Comparison of ENCODE assay signal across 23 mouse cellular contexts in genomic region chr12:113157971-113158370, GRCm38 (mm10). TPM values are rescaled to one million over a fixed set of nuclear protein-coding genes. Genes with fewer than 3 reads are reported as not detected.
A peak's percentile ranks its signal among the peaks of the same experiment; 100 is the strongest.
DNase-seq lines count a peak whose midpoint lies in the region; ATAC-seq and TF ChIP-seq lines count a peak whose summit lies in the region.
"Had no signal": no experiment of that assay in that cellular context is flagged by ENCODE, and none has a peak within 500 bp of the region (broad histone marks: within the 10 kb centered on the region; RNA-seq: fewer than 3 reads in every experiment).

No protein-coding gene starts in this region.

- no peaks in the 10 kb centered on the region for H3K9me3 ChIP-seq in forebrain, embryonic 13.5 days (replicated peaks)
- no peaks in the 10 kb centered on the region for H3K9me3 ChIP-seq in forebrain, postnatal 0 days (ENCODE audit: low read length)
- no peaks in the 10 kb centered on the region for H3K9me3 ChIP-seq in kidney, embryonic 14.5 days (ENCODE audit: control insufficient read depth, low read length)
- no peaks in the 10 kb centered on the region for H3K9me3 ChIP-seq in neural tube, embryonic 15.5 days (replicated peaks)
- H3K9me3 ChIP-seq: heart, embryonic 12.5 days; hindbrain, embryonic 10.5 days; limb, embryonic 13.5 days; midbrain, embryonic 15.5 days; neural tube, embryonic 12.5 days had no signal

- ATAC-seq in forebrain, embryonic 13.5 days, result no peak
- no peak for ATAC-seq in forebrain, postnatal 0 days
- no peak for ATAC-seq in kidney, embryonic 14.5 days (ENCODE audit: low FRiP score, low TSS enrichment)
- ATAC-seq in neural tube, embryonic 15.5 days (ENCODE audit: low FRiP score), result no peak
- ATAC-seq: hindbrain, postnatal 0 days; intestine, embryonic 16.5 days; midbrain, embryonic 15.5 days had no signal

- no peak overlapping the region for H3K9ac ChIP-seq in forebrain, embryonic 13.5 days
- H3K9ac ChIP-seq in forebrain, postnatal 0 days, result no peak overlapping the region
- H3K9ac ChIP-seq in kidney, embryonic 14.5 days (ENCODE audit: low read depth, low read length), result peak overlapping the region; percentile 68; the same call in 1 of the 2 replicates
- no peak overlapping the region for H3K9ac ChIP-seq in neural tube, embryonic 15.5 days (replicated peaks)
- H3K9ac ChIP-seq: heart, embryonic 12.5 days; midbrain, embryonic 15.5 days; neural tube, embryonic 12.5 days had no signal

- peak overlapping the region; percentile 92; the same call in 1 of the 2 replicates for H3K4me2 ChIP-seq in forebrain, embryonic 13.5 days
- no peak overlapping the region for H3K4me2 ChIP-seq in forebrain, postnatal 0 days (ENCODE audit: low read depth)
- H3K4me2 ChIP-seq in kidney, embryonic 14.5 days (replicated peaks; ENCODE audit: low read depth, low read length), result no peak overlapping the region
- 0 out of 2 replicates have a peak overlapping the region, but pooled peaks have one; percentile 97 for H3K4me2 ChIP-seq in neural tube, embryonic 15.5 days

- H3K27me3 ChIP-seq in forebrain, embryonic 13.5 days, result peaks cover 11% of the 10 kb centered on the region
- H3K27me3 ChIP-seq in forebrain, postnatal 0 days (ENCODE audit: insufficient read depth, low read length), result no peaks in the 10 kb centered on the region
- H3K27me3 ChIP-seq in kidney, embryonic 14.5 days (ENCODE audit: control insufficient read depth, insufficient read depth, low read length), result no peaks in the 10 kb centered on the region
- H3K27me3 ChIP-seq in neural tube, embryonic 15.5 days (replicated peaks), result peaks cover 7% of the 10 kb centered on the region
- H3K27me3 ChIP-seq: heart, embryonic 12.5 days had no signal

- no peak for TF ChIP-seq CTCF in forebrain, postnatal 0 days (IDR thresholded peaks at IDR 0.05; ENCODE audit: low read depth)

- WGBS in forebrain, embryonic 13.5 days, result 91% methylated on average over 8 of the region's 8 CpGs
- 91% methylated on average over 8 of the region's 8 CpGs for WGBS in forebrain, postnatal 0 days
- 95% methylated on average over 8 of the region's 8 CpGs for WGBS in kidney, embryonic 14.5 days
- 94% methylated on average over 8 of the region's 8 CpGs for WGBS in neural tube, embryonic 15.5 days

- peaks cover 25% of the 10 kb centered on the region for H3K4me1 ChIP-seq in forebrain, embryonic 13.5 days
- H3K4me1 ChIP-seq in forebrain, postnatal 0 days (ENCODE audit: insufficient read depth), result peaks cover 11% of the 10 kb centered on the region; the same call in 1 of the 2 replicates
- H3K4me1 ChIP-seq in kidney, embryonic 14.5 days (ENCODE audit: control insufficient read depth, insufficient read depth, low read length), result peaks cover 18% of the 10 kb centered on the region; the same call in 1 of the 2 replicates
- peaks cover 26% of the 10 kb centered on the region for H3K4me1 ChIP-seq in neural tube, embryonic 15.5 days

- H3K36me3 ChIP-seq in forebrain, embryonic 13.5 days (ENCODE audit: poor library complexity, severe bottlenecking), result peaks cover 26% of the 10 kb centered on the region
- no peaks in the 10 kb centered on the region for H3K36me3 ChIP-seq in forebrain, postnatal 0 days (ENCODE audit: insufficient read depth)
- peaks cover 14% of the 10 kb centered on the region for H3K36me3 ChIP-seq in kidney, embryonic 14.5 days (ENCODE audit: control insufficient read depth, insufficient read depth, low read length)
- no peaks in the 10 kb centered on the region for H3K36me3 ChIP-seq in neural tube, embryonic 15.5 days
- H3K36me3 ChIP-seq: midbrain, embryonic 15.5 days had no signal

- H3K27ac ChIP-seq in forebrain, embryonic 13.5 days, result no peak overlapping the region
- H3K27ac ChIP-seq in forebrain, postnatal 0 days (ENCODE audit: low read depth, low read length), result no peak overlapping the region
- H3K27ac ChIP-seq in kidney, embryonic 14.5 days (ENCODE audit: low read depth, low read length), result no peak overlapping the region
- H3K27ac ChIP-seq in neural tube, embryonic 15.5 days (replicated peaks), result no peak overlapping the region
- H3K27ac ChIP-seq: hindbrain, embryonic 10.5 days; hindbrain, postnatal 0 days; limb, embryonic 13.5 days; midbrain, embryonic 15.5 days; neural tube, embryonic 12.5 days had no signal

- no peak for DNase-seq in forebrain, postnatal 0 days
- DNase-seq in kidney, postnatal 4 days, result no peak
- DNase-seq in neural tube, embryonic 10.5 days (ENCODE audit: extremely low spot score, low spot score), result no peak
- DNase-seq in retina, embryonic 14.5 days (ENCODE audit: low spot score), result no peak
- DNase-seq: adrenal gland, postnatal 14 days; cerebellum, adult 11 months; gastrocnemius, postnatal 25 days; heart, adult 18-20 months; kidney, postnatal 36 days; lung, adult 18-20 months; lung, postnatal 10 days had no signal

- no peak overlapping the region for H3K4me3 ChIP-seq in forebrain, embryonic 13.5 days
- H3K4me3 ChIP-seq in forebrain, postnatal 0 days (ENCODE audit: low read depth, low read length), result no peak overlapping the region
- no peak overlapping the region for H3K4me3 ChIP-seq in kidney, embryonic 14.5 days (ENCODE audit: low read length)
- H3K4me3 ChIP-seq in neural tube, embryonic 15.5 days (replicated peaks), result no peak overlapping the region
- H3K4me3 ChIP-seq: midbrain, embryonic 15.5 days; neural tube, embryonic 12.5 days had no signal

RNA-seq across cellular contexts. Expression of gene Tedc1, which starts 1.8 kb away (rescaled TPM):
- polyA plus RNA-seq in forebrain, embryonic 13.5 days (2015; fragmentation: Nextera tagmentation; extraction: Ambion mirVana), result 32.2 and 41.2 TPM in 2 replicates
- 7.8 and 8.6 TPM in 2 replicates for total RNA-seq in forebrain, postnatal 0 days (2014; rRNA removed)
- 7.6 and 10.0 TPM in 2 replicates for polyA plus RNA-seq in forebrain, postnatal 0 days (2015; fragmentation: Nextera tagmentation; extraction: Ambion mirVana)
- polyA plus RNA-seq in kidney, embryonic 14.5 days (2014; fragmentation: Nextera tagmentation; extraction: Ambion mirVana), result 33.0 and 37.4 TPM in 2 replicates
- 19.6 and 36.6 TPM in 2 replicates for polyA plus RNA-seq in neural tube, embryonic 15.5 days (2015; fragmentation: Nextera tagmentation; extraction: Ambion mirVana)
- total RNA-seq: gastrocnemius, adult 18-20 months had no signal

RNA-seq across cellular contexts. Expression of gene Crip1, which starts 11.9 kb away (rescaled TPM):
- polyA plus RNA-seq in forebrain, embryonic 13.5 days (2015; fragmentation: Nextera tagmentation; extraction: Ambion mirVana), result 35.9 and 40.0 TPM in 2 replicates
- total RNA-seq in forebrain, postnatal 0 days (2014; rRNA removed), result 8.3 and 16.1 TPM in 2 replicates
- polyA plus RNA-seq in forebrain, postnatal 0 days (2015; fragmentation: Nextera tagmentation; extraction: Ambion mirVana), result 28.9 and 47.1 TPM in 2 replicates
- polyA plus RNA-seq in kidney, embryonic 14.5 days (2014; fragmentation: Nextera tagmentation; extraction: Ambion mirVana), result 194 and 281 TPM in 2 replicates
- 53.4 and 404 TPM in 2 replicates for polyA plus RNA-seq in neural tube, embryonic 15.5 days (2015; fragmentation: Nextera tagmentation; extraction: Ambion mirVana)

RNA-seq across cellular contexts. Expression of gene Crip2, which starts 17.9 kb away (rescaled TPM):
- polyA plus RNA-seq in forebrain, embryonic 13.5 days (2015; fragmentation: Nextera tagmentation; extraction: Ambion mirVana), result 314 and 328 TPM in 2 replicates
- 191 and 198 TPM in 2 replicates for total RNA-seq in forebrain, postnatal 0 days (2014; rRNA removed)
- polyA plus RNA-seq in forebrain, postnatal 0 days (2015; fragmentation: Nextera tagmentation; extraction: Ambion mirVana), result 533 and 584 TPM in 2 replicates
- polyA plus RNA-seq in kidney, embryonic 14.5 days (2014; fragmentation: Nextera tagmentation; extraction: Ambion mirVana), result 162 and 174 TPM in 2 replicates
- polyA plus RNA-seq in neural tube, embryonic 15.5 days (2015; fragmentation: Nextera tagmentation; extraction: Ambion mirVana), result 259 and 289 TPM in 2 replicates

RNA-seq across cellular contexts. Expression of gene Tmem121, which starts 27.8 kb away (rescaled TPM):
- polyA plus RNA-seq in forebrain, embryonic 13.5 days (2015; fragmentation: Nextera tagmentation; extraction: Ambion mirVana), result 23.9 and 27.8 TPM in 2 replicates
- 71.8 and 75.6 TPM in 2 replicates for total RNA-seq in forebrain, postnatal 0 days (2014; rRNA removed)
- 59.3 and 66.7 TPM in 2 replicates for polyA plus RNA-seq in forebrain, postnatal 0 days (2015; fragmentation: Nextera tagmentation; extraction: Ambion mirVana)
- polyA plus RNA-seq in kidney, embryonic 14.5 days (2014; fragmentation: Nextera tagmentation; extraction: Ambion mirVana), result 4.2 and 13.9 TPM in 2 replicates
- 47.2 and 52.2 TPM in 2 replicates for polyA plus RNA-seq in neural tube, embryonic 15.5 days (2015; fragmentation: Nextera tagmentation; extraction: Ambion mirVana)
- total RNA-seq: heart, adult 18-20 months had no signal
- polyA plus RNA-seq: erythroblast, embryonic 14.5 days had no signal

RNA-seq across cellular contexts. Expression of gene Mta1, which starts 59.9 kb away (rescaled TPM):
- polyA plus RNA-seq in forebrain, embryonic 13.5 days (2015; fragmentation: Nextera tagmentation; extraction: Ambion mirVana), result 19.5 and 20.2 TPM in 2 replicates
- total RNA-seq in forebrain, postnatal 0 days (2014; rRNA removed), result 49.2 and 59.3 TPM in 2 replicates
- polyA plus RNA-seq in forebrain, postnatal 0 days (2015; fragmentation: Nextera tagmentation; extraction: Ambion mirVana), result 13.6 and 13.8 TPM in 2 replicates
- 23.0 and 26.2 TPM in 2 replicates for polyA plus RNA-seq in kidney, embryonic 14.5 days (2014; fragmentation: Nextera tagmentation; extraction: Ambion mirVana)
- 14.3 and 15.0 TPM in 2 replicates for polyA plus RNA-seq in neural tube, embryonic 15.5 days (2015; fragmentation: Nextera tagmentation; extraction: Ambion mirVana)

Comparison
In these comparisons a context has a peak if more than half of its experiments do, and no peak if none do; other contexts are left out.
1. H3K4me2 ChIP-seq: peak in forebrain, embryonic 13.5 days (single experiment) and neural tube, embryonic 15.5 days (single experiment); none in forebrain, postnatal 0 days (single experiment) and kidney, embryonic 14.5 days (single experiment).